In genomic region chr7:81920314-81920713, GRCm38 (mm10) we compare ENCODE assay signal across 17 mouse cellular contexts.
"Had no signal": no experiment of that assay in that cellular context is flagged by ENCODE, and none has a peak within 500 bp of the region (broad histone marks: within the 10 kb centered on the region; RNA-seq: fewer than 3 reads in every experiment).

No protein-coding gene starts in this region.

- H3K36me3 ChIP-seq: liver, embryonic 15.5 days; lung, embryonic 15.5 days; midbrain, embryonic 13.5 days; midbrain, embryonic 15.5 days; neural tube, embryonic 12.5 days had no signal

- DNase-seq: liver, postnatal 0 days; lung, adult 2 months; lung, postnatal 14 days; lung, postnatal 36 days; right cerebral cortex, postnatal 14 days; thymus, adult 18-20 months; thymus, postnatal 14 days; thymus, postnatal 36 days had no signal

- H3K4me2 ChIP-seq: liver, embryonic 15.5 days; lung, embryonic 15.5 days; midbrain, embryonic 11.5 days; midbrain, embryonic 13.5 days; midbrain, embryonic 15.5 days; neural tube, embryonic 12.5 days had no signal

- H3K9ac ChIP-seq: liver, embryonic 15.5 days; liver, postnatal 0 days; lung, embryonic 15.5 days; midbrain, embryonic 13.5 days; midbrain, embryonic 15.5 days; neural tube, embryonic 12.5 days had no signal

- H3K27me3 ChIP-seq: liver, embryonic 15.5 days; lung, embryonic 15.5 days; midbrain, embryonic 13.5 days; midbrain, embryonic 15.5 days; neural tube, embryonic 12.5 days had no signal

- H3K27ac ChIP-seq: liver, embryonic 15.5 days; lung, embryonic 15.5 days; macrophage; midbrain, embryonic 13.5 days; midbrain, embryonic 15.5 days; neural tube, embryonic 12.5 days had no signal

- H3K9me3 ChIP-seq: liver, embryonic 15.5 days; lung, embryonic 15.5 days; megakaryocyte, embryonic 14.5 days; midbrain, embryonic 13.5 days; midbrain, embryonic 15.5 days; neural tube, embryonic 12.5 days had no signal

- H3K4me3 ChIP-seq: liver, embryonic 15.5 days; lung, embryonic 15.5 days; megakaryocyte, embryonic 14.5 days; midbrain, embryonic 13.5 days; midbrain, embryonic 15.5 days; neural tube, embryonic 12.5 days had no signal

- ATAC-seq: liver, postnatal 0 days; lung, postnatal 0 days; midbrain, embryonic 13.5 days; midbrain, embryonic 15.5 days had no signal

- H3K4me1 ChIP-seq: liver, embryonic 15.5 days; lung, embryonic 15.5 days; megakaryocyte, embryonic 14.5 days; midbrain, embryonic 15.5 days; neural tube, embryonic 12.5 days had no signal
